Mouse (Mus musculus) spleen, adult 2 months (tissue): ENCODE measurements around the gene Stat1. TPM values are rescaled to one million over a fixed set of nuclear protein-coding genes. Genes with fewer than 3 reads are reported as not detected.

Experiments used
- DNase-seq, 2 experiments: peaks; one replicate each; pipeline versions ENCODE4 v3.0.0 to v3.0.0-alpha.2; 2012 to 2021; ENCODE audit warnings: low spot score in 2 of 2, low read depth in 1 of 2
- H3K27ac ChIP-seq: fragments of 200-500 bp; 2 replicates; pipeline ENCODE4 v1.5.1; 2012; ENCODE audit warnings: low read length, inconsistent platforms; ENCODE audit not compliant: insufficient read depth
- H3K27me3 ChIP-seq: fragments of 200-500 bp; 2 replicates; pipeline ENCODE4 v1.6.1; 2012; ENCODE audit warnings: mild to moderate bottlenecking, moderate library complexity, low read length, inconsistent platforms; ENCODE audit not compliant: control insufficient read depth, insufficient read depth
- H3K36me3 ChIP-seq: fragments of 200-500 bp; 2 replicates; pipeline ENCODE4 v1.6.1; 2012; ENCODE audit warnings: mild to moderate bottlenecking, low read length, inconsistent platforms; ENCODE audit not compliant: control insufficient read depth, insufficient read depth
- H3K4me1 ChIP-seq: fragments of 200-500 bp; 2 replicates; pipeline ENCODE4 v1.6.1; 2011; ENCODE audit warnings: inconsistent platforms; ENCODE audit not compliant: control insufficient read depth, insufficient read depth, insufficient read length
- H3K4me3 ChIP-seq: fragments of 200-500 bp; 2 replicates; pipeline ENCODE4 v1.5.1; 2011; ENCODE audit warnings: mild to moderate bottlenecking, inconsistent platforms; ENCODE audit not compliant: insufficient read depth, insufficient read length; ENCODE audit errors: extremely low read depth
- CTCF ChIP-seq: fragments of 200-500 bp; IDR thresholded peaks from 2 replicates; pipeline ENCODE4 v1.5.1; 2011; ENCODE audit warnings: mild to moderate bottlenecking, inconsistent platforms; ENCODE audit not compliant: insufficient read depth, insufficient read length, insufficient replicate concordance; ENCODE audit errors: extremely low read depth
- POLR2A ChIP-seq: fragments of 200-500 bp; IDR thresholded peaks from 2 replicates; pipeline ENCODE4 v1.6.1; 2011; ENCODE audit warnings: low read depth, low read length, inconsistent platforms
- WGBS: fragments of 180-500 bp; shearing (Covaris S2); methylation state at CpG from one replicate; pipeline ENCODE4 v1.1.7; 2018; 5-methylcytosine and 5-hydroxymethylcytosine counted together
- polyA plus RNA-seq: library from polyadenylated mRNA; depleted of rRNA; stranded (reverse); fragments of >200 nt; gene quantifications from 2 replicates; pipeline ENCODE4 v1.2.3, GENCODE M21; 2012; rRNA removed

Gene Stat1
- 95.0 and 182 TPM in 2 replicates for polyA plus RNA-seq

GRCm38 (mm10) chr1:52118860-52119591 lies at the start of gene Stat1:
Gene Stat1 (plus strand): TSS chr1:52119440.
- WGBS, result 4% methylated on average over 37 of the region's 37 CpGs
- H3K36me3 ChIP-seq, result peaks cover 16% of the 10 kb centered on the region
- H3K4me3 ChIP-seq, result peak within 1 kb of the TSS; percentile 96
- H3K27me3 ChIP-seq, result no peaks in the 10 kb centered on the region
- TF ChIP-seq CTCF (no peak), POLR2A (peak; percentile 57)
- peaks cover 14% of the 10 kb centered on the region; the same call in 1 of the 2 replicates for H3K4me1 ChIP-seq
- peak; percentile 82 to 87 for DNase-seq
- H3K27ac ChIP-seq, result peak within 1 kb of the TSS; percentile 95

GRCm38 (mm10) chr1:52079724-52080367 lies 39.4 kb upstream of the Stat1 start:
- Histone ChIP-seq H3K4me3 (no peak overlapping the region), H3K27me3 (no peaks in the 10 kb centered on the region), H3K27ac (no peak overlapping the region), H3K36me3 (peaks cover 11% of the 10 kb centered on the region), H3K4me1 (no peaks in the 10 kb centered on the region)
- 74% methylated on average over 10 of the region's 10 CpGs for WGBS
- TF ChIP-seq CTCF (no peak), POLR2A (no peak)
- no peak for DNase-seq

DNA sequence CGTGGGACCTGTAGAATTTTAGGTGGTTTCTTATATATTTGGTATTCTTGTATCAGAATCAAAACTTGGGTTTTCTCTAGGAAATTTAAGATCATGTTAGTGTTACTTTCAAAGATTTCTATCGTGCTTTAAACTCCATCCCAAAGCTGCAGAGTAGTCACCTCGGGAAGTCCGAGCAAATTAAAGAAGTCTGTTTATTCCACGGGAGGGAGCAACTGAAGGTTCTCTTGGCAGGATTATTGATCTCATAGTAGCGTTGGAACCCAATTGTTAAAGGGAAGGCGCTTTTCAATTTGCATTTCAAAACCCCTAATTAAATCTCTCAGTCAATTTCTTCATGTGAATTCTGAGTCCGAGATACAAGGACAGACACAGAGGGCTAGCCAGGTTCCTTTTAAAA lies 38.9 kb upstream of the Stat1 start:
- H3K36me3 ChIP-seq, result peaks cover 11% of the 10 kb centered on the region
- TF ChIP-seq POLR2A, result no peak
- no peak for TF ChIP-seq CTCF
- 85% methylated on average over 8 of the region's 8 CpGs for WGBS

GRCm38 (mm10) chr1:52086236-52086635 lies 33.0 kb upstream of the Stat1 start:
- Histone ChIP-seq H3K36me3 (peaks cover 3% of the 10 kb centered on the region), H3K27ac (no peak overlapping the region), H3K27me3 (no peaks in the 10 kb centered on the region), H3K4me3 (no peak overlapping the region), H3K4me1 (no peaks in the 10 kb centered on the region)
- peak in 1 of 2 experiments; percentile 2 for DNase-seq
- WGBS, result 51% methylated on average over 4 of the region's 4 CpGs
- no peak for TF ChIP-seq CTCF
- TF ChIP-seq POLR2A, result no peak

More for the DNA sequence above, 38.9 kb upstream of the Stat1 start:
- H3K4me1 ChIP-seq, result no peaks in the 10 kb centered on the region
- H3K27me3 ChIP-seq, result no peaks in the 10 kb centered on the region
- H3K4me3 ChIP-seq, result no peak overlapping the region
- no peak for DNase-seq
- no peak overlapping the region for H3K27ac ChIP-seq

GRCm38 (mm10) chr1:52087128-52087527 lies 32.1 kb upstream of the Stat1 start:
- no peak for TF ChIP-seq CTCF
- TF ChIP-seq POLR2A, result no peak
- WGBS, result 89% methylated on average over 1 of the region's 1 CpGs
- Histone ChIP-seq H3K4me3 (no peak overlapping the region), H3K4me1 (no peaks in the 10 kb centered on the region), H3K27me3 (no peaks in the 10 kb centered on the region), H3K27ac (no peak overlapping the region), H3K36me3 (peaks cover 3% of the 10 kb centered on the region; the same call in 1 of the 2 replicates)
- DNase-seq, result no peak

DNA sequence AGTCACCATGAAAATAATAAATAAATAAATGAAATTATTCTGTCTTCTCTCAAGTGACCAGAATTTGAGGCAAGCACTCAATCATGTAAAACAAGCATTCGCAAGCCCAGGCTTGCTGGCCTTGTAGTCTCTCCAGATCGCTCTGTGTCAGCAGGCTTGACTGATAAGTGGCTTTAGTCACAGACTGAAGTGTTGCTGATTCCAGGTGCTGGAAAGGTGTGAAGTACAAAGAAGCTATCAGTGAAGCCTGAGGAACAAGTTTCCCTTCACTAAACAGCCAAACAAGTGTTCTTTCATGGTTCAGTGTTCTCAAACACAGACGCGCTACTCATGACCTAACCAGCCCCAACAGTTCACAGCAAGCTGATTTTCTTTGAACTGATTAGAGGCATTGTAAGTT lies 30.6 kb upstream of the Stat1 start:
- Histone ChIP-seq H3K4me1 (no peaks in the 10 kb centered on the region), H3K27me3 (no peaks in the 10 kb centered on the region), H3K27ac (no peak overlapping the region), H3K36me3 (peaks cover 3% of the 10 kb centered on the region; the same call in 1 of the 2 replicates), H3K4me3 (no peak overlapping the region)
- 96% methylated on average over 4 of the region's 4 CpGs for WGBS
- TF ChIP-seq CTCF (no peak), POLR2A (no peak)
- no peak for DNase-seq
